Mouse (Mus musculus) bone marrow, adult 2 months (tissue): ENCODE measurements at regions not wholly inside any gene's neighbourhood (a gene's known extent, or its start where the extent isn't known, plus 50 kb on each side); places are given as distances from the start of the nearest gene placed in this dataset.

Source experiments
- CTCF ChIP-seq: fragments of 200-500 bp; IDR thresholded peaks from 2 replicates; pipeline ENCODE4 v1.5.1; 2011; ENCODE audit warnings: low read length, control low read depth; ENCODE audit not compliant: control insufficient read depth, insufficient read depth
- POLR2A ChIP-seq: fragments of 200-500 bp; IDR thresholded peaks from 2 replicates; pipeline ENCODE4 v1.6.1; 2011; ENCODE audit warnings: low read depth, mild to moderate bottlenecking, control low read depth, low read length, borderline replicate concordance; ENCODE audit not compliant: control insufficient read depth

DNA sequence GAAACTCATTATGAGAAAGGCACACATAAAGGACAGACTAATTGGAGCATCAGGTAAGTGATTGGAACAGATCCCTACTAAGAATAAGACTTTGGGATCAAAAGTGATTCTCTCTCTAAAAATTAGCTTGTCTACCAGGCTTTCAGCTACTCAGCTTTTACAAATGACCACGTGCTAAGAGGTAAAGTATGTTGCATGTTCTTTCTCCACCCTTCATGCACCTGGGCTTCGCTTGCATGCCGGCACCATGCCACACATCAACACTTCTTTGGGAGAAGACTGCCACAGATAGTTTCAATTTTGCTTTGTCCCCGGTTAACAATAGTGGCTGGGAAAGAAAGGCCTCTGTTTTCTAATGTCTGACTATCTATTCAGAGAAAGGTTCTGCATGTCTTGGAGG lies 1367.9 kb upstream of the A1bg start:
- TF ChIP-seq CTCF (no peak), POLR2A (no peak)
